Mouse (Mus musculus) CD4-positive, CD25-positive, alpha-beta regulatory T cell, adult 2 months (primary cell): Measurements from ENCODE around the gene Tbccd1.

Experiments
- DNase-seq: peaks from one replicate; pipeline ENCODE4 v3.0.0-alpha.2; 2012; ENCODE audit warnings: low read depth, low spot score

Tbccd1 gene

GRCm38 (mm10) chr16:22872397-22872796 is 14.9 kb upstream of the Tbccd1 start:
- no peak for DNase-seq

GRCm38 (mm10) chr16:22856773-22857172 is 696 bp downstream of the Tbccd1 start:
- DNase-seq: no peak

DNA sequence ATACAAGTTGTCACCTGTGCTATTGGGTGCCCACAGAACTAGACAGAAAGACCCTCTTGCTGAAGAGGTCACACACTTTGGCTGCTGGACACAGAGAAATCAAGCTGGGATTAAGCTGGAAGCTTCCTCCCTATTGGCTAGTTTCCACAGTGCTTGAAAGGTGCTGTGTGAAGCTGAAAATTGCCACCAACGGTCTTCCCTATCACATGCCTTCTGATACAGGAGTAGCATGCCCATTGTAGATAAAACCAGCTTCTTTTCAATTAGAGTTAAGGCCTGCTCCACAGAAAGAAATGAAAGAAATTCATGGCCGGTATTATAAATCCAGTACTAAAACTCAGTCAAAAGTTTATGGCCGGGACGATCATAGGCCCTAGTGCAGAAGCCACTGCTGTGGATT is 4.8 kb downstream of the Tbccd1 start:
- DNase-seq: no peak

GRCm38 (mm10) chr16:22848331-22848730 is 9.1 kb downstream of the Tbccd1 start:
- DNase-seq: no peak

- no peak for DNase-seq
Measured at GRCm38 (mm10) chr16:22847686-22848085, 9.8 kb downstream of the Tbccd1 start.

DNA sequence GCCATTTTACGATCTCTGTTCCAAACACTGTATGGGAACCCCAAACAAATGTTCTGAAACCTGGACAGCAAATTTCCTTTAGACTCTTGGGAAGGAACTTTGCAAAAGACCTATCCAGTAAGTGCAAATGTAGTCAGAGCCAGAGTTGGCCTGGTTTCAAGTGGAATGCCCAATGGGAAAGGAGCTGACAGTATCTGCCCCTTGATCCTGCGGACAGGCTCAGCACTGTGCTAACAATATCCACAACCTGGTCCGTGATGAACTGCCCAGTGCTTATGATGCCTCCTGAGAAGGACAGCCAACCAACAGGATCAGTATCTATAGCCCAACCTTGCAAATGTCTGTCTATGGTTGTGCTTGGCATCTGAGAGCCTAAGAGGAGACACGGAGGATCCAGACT is 12.0 kb downstream of the Tbccd1 start:
- no peak for DNase-seq

GRCm38 (mm10) chr16:22844834-22845233 is 12.6 kb downstream of the Tbccd1 start:
- DNase-seq: no peak

GRCm38 (mm10) chr16:22844061-22844801 is 13.2 kb downstream of the Tbccd1 start:
- peak; percentile 21 for DNase-seq

DNA sequence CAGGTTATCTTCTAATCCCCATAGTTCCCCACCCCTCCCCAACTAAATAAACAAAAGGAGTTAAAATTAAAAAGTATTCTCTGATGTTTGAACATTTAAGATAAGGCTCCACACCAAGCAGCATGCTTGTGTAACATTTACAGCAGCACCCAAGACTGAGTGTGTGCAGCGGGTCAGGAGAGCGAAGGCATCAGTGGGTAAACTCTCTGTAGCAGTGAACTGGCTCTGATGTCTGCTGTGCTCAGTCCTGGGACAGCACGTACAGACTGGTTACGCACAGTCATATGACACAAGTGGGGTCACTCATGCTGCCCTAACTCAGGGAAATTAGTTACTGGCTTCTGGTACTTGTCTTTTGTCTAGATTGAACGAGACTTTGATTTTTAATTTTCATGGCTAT is 14.6 kb downstream of the Tbccd1 start:
- DNase-seq: no peak

GRCm38 (mm10) chr16:22839146-22839857 is 18.2 kb downstream of the Tbccd1 start:
- DNase-seq: no peak

DNA sequence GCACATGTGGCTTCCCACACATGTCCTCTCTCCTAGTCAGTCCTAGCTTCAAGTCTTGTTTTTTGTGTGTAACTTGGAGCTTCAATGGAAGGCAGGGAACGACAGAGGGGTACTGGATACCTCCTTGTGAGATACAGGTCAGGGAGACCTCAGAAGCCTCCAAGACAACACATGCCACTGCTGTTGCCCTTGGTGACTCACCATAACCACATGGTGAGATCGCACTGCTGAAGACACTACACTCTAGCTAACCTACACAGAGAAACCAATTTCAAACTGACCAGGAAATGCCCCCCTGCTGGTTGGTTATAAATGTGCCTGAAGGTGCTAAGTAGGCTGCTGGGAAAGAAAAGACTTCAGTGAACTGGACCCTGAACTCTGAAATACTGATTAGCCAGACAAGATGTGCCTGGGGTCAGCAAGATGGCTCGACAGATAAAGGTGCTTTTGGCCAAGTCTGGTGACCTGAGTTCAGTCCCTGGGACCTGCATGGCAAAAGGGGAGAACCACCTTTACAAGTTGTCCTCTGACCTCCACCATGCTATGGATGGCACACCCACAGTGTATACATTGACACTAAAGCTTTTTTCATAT is 24.4 kb downstream of the Tbccd1 start:
- DNase-seq: no peak

- no peak for DNase-seq
Measured at GRCm38 (mm10) chr16:22820731-22821130, 36.7 kb downstream of the Tbccd1 start.

GRCm38 (mm10) chr16:22811477-22811876 is 46.0 kb downstream of the Tbccd1 start, which contains the start of gene Crygs:
Crygs (minus strand) TSS chr16:22811577.
- no peak for DNase-seq

- DNase-seq: peak; percentile 78
Measured at GRCm38 (mm10) chr16:22807468-22808070, 49.9 kb downstream of the Tbccd1 start.

- no peak for DNase-seq
Measured at GRCm38 (mm10) chr16:22802786-22803185, 54.7 kb downstream of the Tbccd1 start.

DNA sequence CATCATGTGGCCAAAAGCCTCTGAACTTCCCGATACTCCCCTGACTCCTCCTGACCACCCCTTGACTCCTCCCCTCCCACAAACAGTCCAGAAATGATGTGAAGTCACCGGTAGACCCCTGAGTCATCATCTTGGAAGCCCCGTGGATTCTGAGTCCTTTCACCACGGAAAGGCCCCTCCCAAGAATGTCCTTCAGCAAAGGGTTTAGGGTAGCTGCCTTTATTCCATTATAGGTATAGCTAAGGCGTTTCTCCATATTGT is 56.7 kb downstream of the Tbccd1 start:
- no peak for DNase-seq

DNA sequence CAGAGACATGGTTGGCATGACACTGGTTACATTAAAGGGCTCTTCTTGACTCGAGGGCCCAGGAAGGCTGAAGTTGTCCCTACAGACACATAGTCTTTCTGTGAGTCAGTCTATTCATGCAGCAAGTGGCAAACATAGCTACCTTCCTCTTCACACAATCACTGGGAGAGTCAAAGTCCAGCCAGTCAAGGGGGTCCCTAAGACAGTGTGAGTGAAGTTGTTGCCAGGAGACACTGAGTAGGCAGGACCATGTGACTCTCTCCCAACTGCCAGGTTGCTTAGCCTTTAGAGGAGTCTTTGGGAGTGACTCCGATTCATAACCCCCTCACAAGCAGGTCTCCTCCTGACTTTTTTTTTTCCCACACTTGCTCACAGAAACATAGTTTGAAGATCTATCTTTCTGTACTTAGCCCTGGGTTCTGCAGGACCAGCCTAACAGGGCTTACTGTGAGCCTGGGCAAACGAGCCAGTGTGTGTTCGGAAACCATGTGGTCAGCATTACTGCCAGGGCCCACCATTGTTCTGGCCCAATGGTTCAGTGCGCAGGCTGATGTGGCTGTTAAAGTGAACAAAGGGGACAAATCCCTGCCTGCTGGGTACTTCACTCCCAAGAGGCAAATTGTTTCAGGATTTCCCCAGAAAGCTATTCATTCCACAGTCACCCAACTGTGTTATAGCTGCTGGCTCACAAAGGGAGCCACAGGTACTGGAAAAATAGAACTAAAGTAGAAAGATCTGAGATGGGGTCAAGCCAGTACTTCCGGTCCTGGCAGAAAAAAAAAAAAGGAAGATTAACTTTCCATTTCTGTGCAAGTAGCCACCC is 57.2 kb downstream of the Tbccd1 start:
- DNase-seq: no peak

DNA sequence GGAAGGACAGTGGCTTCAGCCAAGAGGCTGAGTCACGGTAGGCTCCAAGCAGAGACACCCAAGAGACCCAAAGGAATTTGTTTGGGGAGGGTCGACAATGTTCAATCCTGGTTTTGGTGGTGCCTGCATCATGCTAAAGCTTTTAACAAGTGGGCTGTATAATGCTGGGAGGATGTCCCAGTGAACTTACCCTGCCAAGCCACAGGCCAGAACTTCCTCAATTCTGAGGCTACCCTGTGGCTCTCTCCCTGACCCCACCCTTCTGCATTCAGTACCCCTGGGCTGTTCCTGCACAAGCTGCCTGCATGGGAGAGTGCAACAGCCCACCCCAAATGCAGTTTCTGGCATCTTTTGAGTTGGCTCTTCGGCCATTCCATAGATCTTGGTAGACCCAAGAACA is 58.9 kb downstream of the Tbccd1 start:
- no peak for DNase-seq

DNA sequence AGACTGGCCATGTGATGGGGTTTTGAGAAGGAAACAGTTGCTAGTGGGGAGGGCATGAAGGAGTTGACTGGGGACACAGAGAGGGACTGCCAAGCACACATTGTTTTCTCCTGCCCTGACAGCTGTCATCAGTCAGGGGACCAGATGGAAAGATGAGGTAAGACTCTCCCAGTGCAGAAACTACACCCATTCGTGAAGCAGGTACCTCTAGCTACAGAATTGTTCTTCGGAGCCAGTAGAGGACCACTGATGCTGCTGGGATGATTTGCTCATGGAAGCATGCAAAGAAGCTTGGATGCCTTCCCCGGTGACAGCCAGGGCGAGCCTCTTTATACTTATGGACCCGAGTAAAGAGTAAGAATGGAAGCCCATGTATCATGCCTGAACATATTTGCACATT is 59.9 kb downstream of the Tbccd1 start:
- DNase-seq: no peak

- DNase-seq: no peak
Measured at GRCm38 (mm10) chr16:22795497-22795896, 62.0 kb downstream of the Tbccd1 start.

DNA sequence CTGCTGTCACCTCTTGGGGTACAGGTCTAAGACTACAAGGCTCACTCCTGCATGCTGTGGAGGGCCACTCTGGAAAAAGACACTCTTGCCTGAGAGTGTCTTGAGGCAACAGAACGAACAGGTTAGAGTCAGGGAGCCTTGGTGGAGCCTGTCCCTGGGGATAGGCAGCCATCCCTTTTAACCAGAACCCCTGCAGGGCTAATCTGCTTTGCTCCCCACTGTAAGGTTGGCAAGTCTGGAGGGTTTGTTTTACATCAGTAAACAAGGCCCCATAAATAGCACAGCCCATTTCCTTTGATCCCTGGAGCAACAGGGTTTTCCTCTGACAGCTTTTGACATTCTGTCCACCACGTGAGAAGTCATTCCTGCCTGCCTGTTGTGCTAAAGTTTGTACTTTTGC is 66.2 kb downstream of the Tbccd1 start:
- DNase-seq: no peak

- DNase-seq: peak; percentile 11
Measured at GRCm38 (mm10) chr16:22789908-22790367, 67.5 kb downstream of the Tbccd1 start.
